Mouse (Mus musculus) E14TG2a.4 (cell line): ENCODE data around the gene Clca3b.
"Not testable (repeated sequence)": the region's sequence is repeated elsewhere in the genome, so short reads cannot be mapped to it uniquely, and the experiment has no call there.

Experiments used
- CTCF ChIP-seq: conservative IDR thresholded peaks from 2 replicates; pipeline ENCODE4 v1.5.1; 2014; ENCODE audit warnings: low read length
- NANOG ChIP-seq: IDR thresholded peaks from 2 replicates; pipeline ENCODE4 v1.6.1; 2014; ENCODE audit warnings: borderline replicate concordance, low read length, mixed read lengths

- TF ChIP-seq CTCF, NANOG: not testable (repeated sequence)
Observed at GRCm38 (mm10) chr3:144813336-144813735, 35.8 kb downstream of the Clca3b start.
